16 mouse cellular contexts compared by ENCODE assay signal in the genomic region with DNA sequence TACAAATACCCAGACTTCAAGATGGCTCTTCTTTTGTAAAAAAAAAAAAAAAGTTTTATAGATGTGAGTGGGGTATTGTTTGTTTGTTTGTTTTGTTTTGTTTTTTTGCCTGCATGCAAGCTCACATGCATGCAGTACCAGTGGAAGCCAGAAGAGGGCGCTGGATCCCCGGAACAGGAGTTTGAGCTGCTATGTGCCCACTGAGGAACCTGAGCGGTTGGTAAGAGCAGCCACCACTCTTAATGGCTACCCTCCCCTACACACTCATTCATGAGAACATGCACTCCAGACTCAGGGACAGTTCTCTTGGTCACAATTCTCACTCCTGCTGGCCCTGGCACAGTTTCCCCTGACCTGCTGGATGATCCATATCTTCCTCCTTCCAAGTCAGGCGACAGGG. TPM values are rescaled to one million over a fixed set of nuclear protein-coding genes. Genes with fewer than 3 reads are reported as not detected.
A peak's percentile ranks its signal among the peaks of the same experiment; 100 is the strongest.
DNase-seq lines count a peak whose midpoint lies in the region; ATAC-seq and TF ChIP-seq lines count a peak whose summit lies in the region.
"Had no signal": no experiment of that assay in that cellular context is flagged by ENCODE, and none has a peak within 500 bp of the region (broad histone marks: within the 10 kb centered on the region; RNA-seq: fewer than 3 reads in every experiment).

No protein-coding gene starts in this region.

- 0 out of 2 replicates have a peak, but pooled peaks have one; percentile 12 for TF ChIP-seq CTCF in heart, postnatal 0 days (IDR thresholded peaks at IDR 0.05; ENCODE audit: low read depth)
- TF ChIP-seq CTCF in midbrain, postnatal 0 days (IDR thresholded peaks at IDR 0.05) = peak; percentile 78
- peak; percentile 54; the same call in 1 of the 2 replicates for TF ChIP-seq CTCF in G1E (IDR thresholded peaks at IDR 0.05; ENCODE audit: low read depth, low read length)

- H3K9ac ChIP-seq in heart, postnatal 0 days (replicated peaks; ENCODE audit: low read depth, low read length) = no peak overlapping the region
- no peak overlapping the region for H3K9ac ChIP-seq in midbrain, postnatal 0 days (replicated peaks; ENCODE audit: low read length, poor library complexity, severe bottlenecking)
- H3K9ac ChIP-seq in midbrain, embryonic 15.5 days = no peak overlapping the region
- H3K9ac ChIP-seq: heart, embryonic 13.5 days; hindbrain, embryonic 15.5 days had no signal

- H3K36me3 ChIP-seq in heart, postnatal 0 days (replicated peaks; ENCODE audit: control insufficient read depth, insufficient read depth, low read length) = no peaks in the 10 kb centered on the region
- H3K36me3 ChIP-seq in heart, embryonic 10.5 days = 0 out of 2 replicates have a peak, but pooled peaks cover 8% of the 10 kb centered on the region
- H3K36me3 ChIP-seq in midbrain, postnatal 0 days (ENCODE audit: insufficient read depth, low read length) = peaks cover 16% of the 10 kb centered on the region
- peaks cover 27% of the 10 kb centered on the region for H3K36me3 ChIP-seq in midbrain, embryonic 15.5 days (replicated peaks)
- no peaks in the 10 kb centered on the region for H3K36me3 ChIP-seq in G1E (replicated peaks)
- H3K36me3 ChIP-seq: heart, embryonic 13.5 days had no signal

- H3K27ac ChIP-seq in heart, postnatal 0 days (ENCODE audit: low read depth) = no peak overlapping the region
- H3K27ac ChIP-seq in heart, embryonic 10.5 days = no peak overlapping the region
- H3K27ac ChIP-seq in midbrain, postnatal 0 days (ENCODE audit: low read depth, low read length) = no peak overlapping the region
- no peak overlapping the region for H3K27ac ChIP-seq in midbrain, embryonic 15.5 days
- H3K27ac ChIP-seq: heart, embryonic 13.5 days had no signal

- no peak overlapping the region for H3K4me3 ChIP-seq in heart, postnatal 0 days (ENCODE audit: low read depth, low read length)
- H3K4me3 ChIP-seq in heart, embryonic 10.5 days = no peak overlapping the region
- H3K4me3 ChIP-seq in midbrain, postnatal 0 days (ENCODE audit: low read depth, low read length) = no peak overlapping the region
- no peak overlapping the region for H3K4me3 ChIP-seq in midbrain, embryonic 15.5 days
- no peak overlapping the region for H3K4me3 ChIP-seq in G1E (ENCODE audit: low read depth, low read length)
- H3K4me3 ChIP-seq: heart, embryonic 13.5 days; hindbrain, embryonic 15.5 days had no signal

- no peaks in the 10 kb centered on the region for H3K4me1 ChIP-seq in heart, postnatal 0 days (ENCODE audit: control insufficient read depth, insufficient read depth)
- H3K4me1 ChIP-seq in heart, embryonic 10.5 days = no peaks in the 10 kb centered on the region
- no peaks in the 10 kb centered on the region for H3K4me1 ChIP-seq in midbrain, postnatal 0 days (ENCODE audit: insufficient read depth, low read length)
- H3K4me1 ChIP-seq in midbrain, embryonic 15.5 days = no peaks in the 10 kb centered on the region
- peaks cover 14% of the 10 kb centered on the region for H3K4me1 ChIP-seq in G1E (ENCODE audit: insufficient read depth, low read depth, low read length)
- H3K4me1 ChIP-seq: hindbrain, embryonic 15.5 days had no signal

- 0 out of 2 replicates have a peak, but pooled peaks cover 9% of the 10 kb centered on the region for H3K27me3 ChIP-seq in heart, postnatal 0 days (ENCODE audit: control insufficient read depth, insufficient read depth, low read length)
- peaks cover 15% of the 10 kb centered on the region; the same call in 1 of the 2 replicates for H3K27me3 ChIP-seq in heart, embryonic 10.5 days (ENCODE audit: insufficient read depth, poor library complexity, severe bottlenecking)
- no peaks in the 10 kb centered on the region for H3K27me3 ChIP-seq in midbrain, postnatal 0 days (ENCODE audit: insufficient read depth, low read length)
- no peaks in the 10 kb centered on the region for H3K27me3 ChIP-seq in midbrain, embryonic 15.5 days (replicated peaks)
- H3K27me3 ChIP-seq in G1E (ENCODE audit: insufficient read depth, low read length) = no peaks in the 10 kb centered on the region; the same call in 1 of the 2 replicates
- H3K27me3 ChIP-seq: hindbrain, embryonic 15.5 days had no signal

- no peak for ATAC-seq in heart, postnatal 0 days (ENCODE audit: insufficient read depth, low read depth)
- ATAC-seq in midbrain, postnatal 0 days (ENCODE audit: low FRiP score) = no peak
- ATAC-seq in midbrain, embryonic 15.5 days (replicated peaks) = no peak
- ATAC-seq in G1E (ENCODE audit: extremely low read depth, insufficient number of reproducible peaks, low FRiP score, poor library complexity, severe bottlenecking) = no peak
- ATAC-seq: midbrain, embryonic 16.5 days had no signal

- H3K9me3 ChIP-seq in heart, postnatal 0 days (replicated peaks; ENCODE audit: control insufficient read depth, low read length) = no peaks in the 10 kb centered on the region
- H3K9me3 ChIP-seq in heart, embryonic 10.5 days = no peaks in the 10 kb centered on the region
- no peaks in the 10 kb centered on the region for H3K9me3 ChIP-seq in midbrain, postnatal 0 days (ENCODE audit: low read length)
- no peaks in the 10 kb centered on the region for H3K9me3 ChIP-seq in midbrain, embryonic 15.5 days
- H3K9me3 ChIP-seq in G1E (replicated peaks) = peaks cover 4% of the 10 kb centered on the region
- H3K9me3 ChIP-seq: hindbrain, embryonic 15.5 days had no signal

- no peak for TF ChIP-seq EP300 in heart, postnatal 0 days (IDR thresholded peaks at IDR 0.05; ENCODE audit: low read depth)

- WGBS in heart, postnatal 0 days = 58% methylated on average over 4 of the region's 4 CpGs
- 66% methylated on average over 4 of the region's 4 CpGs for WGBS in heart, embryonic 10.5 days
- WGBS in midbrain, postnatal 0 days = 71% methylated on average over 4 of the region's 4 CpGs
- WGBS in midbrain, embryonic 15.5 days = 72% methylated on average over 4 of the region's 4 CpGs

- H3K4me2 ChIP-seq in heart, postnatal 0 days (ENCODE audit: low read depth, low read length) = no peak overlapping the region
- H3K4me2 ChIP-seq in midbrain, postnatal 0 days (ENCODE audit: low read depth, low read length, poor library complexity, severe bottlenecking) = no peak overlapping the region
- H3K4me2 ChIP-seq in midbrain, embryonic 15.5 days = no peak overlapping the region
- H3K4me2 ChIP-seq: heart, embryonic 13.5 days; hindbrain, embryonic 15.5 days had no signal

- DNase-seq in heart, postnatal 0 days (ENCODE audit: low spot score) = no peak
- no peak for DNase-seq in heart, embryonic 10.5 days (ENCODE audit: low spot score)
- no peak for DNase-seq in midbrain, postnatal 0 days (ENCODE audit: low spot score)
- no peak for DNase-seq in G1E (ENCODE audit: low spot score)
- peak; percentile 16 for DNase-seq in induced T-regulatory cell, adult 2 months (ENCODE audit: low read depth)
- no peak for DNase-seq in left cerebral cortex, adult 11 months (ENCODE audit: low spot score)
- no peak for DNase-seq in spleen, postnatal 36 days (ENCODE audit: low spot score in 2 of 2)
- DNase-seq: adrenal gland, adult 8-10 months; cerebellum, adult 9-10 months had no signal

RNA-seq across cellular contexts. Expression of gene Lactbl1, which starts 43.6 kb away (rescaled TPM):
- total RNA-seq in heart, postnatal 0 days (2014; rRNA removed; ENCODE audit: low replicate concordance) = not detected in 2 replicates
- not detected in 2 replicates for polyA plus RNA-seq in heart, postnatal 0 days (2015; fragmentation: Nextera tagmentation; extraction: Ambion mirVana)
- not detected in 2 replicates for polyA plus RNA-seq in heart, embryonic 10.5 days (2016; fragmentation: Nextera tagmentation; extraction: Ambion mirVana)
- total RNA-seq in midbrain, postnatal 0 days (2014; rRNA removed) = 0.93 TPM in 1 of 2 replicates, not detected in the other
- polyA plus RNA-seq in midbrain, postnatal 0 days (2015; fragmentation: Nextera tagmentation; extraction: Ambion mirVana) = 0.09 TPM in 1 of 2 replicates, not detected in the other
- polyA plus RNA-seq in midbrain, embryonic 15.5 days (2015; fragmentation: Nextera tagmentation; extraction: Ambion mirVana) = 0.10 and 0.11 TPM in 2 replicates
- not detected in 2 replicates for total RNA-seq in G1E (2014; fragmentation: Nextera tagmentation)
- not detected in 2 replicates for total RNA-seq in G1E (2017)
- polyA plus RNA-seq in G1E (2012) = 0.02 and 0.04 TPM in 2 replicates
- total RNA-seq: adrenal gland, adult 8-10 months; neutrophil, adult 5-6 weeks had no signal
- polyA plus RNA-seq: heart, embryonic 13.5 days; lung, embryonic 16.5 days had no signal

RNA-seq across cellular contexts. Expression of gene Tex46, which starts 55.8 kb away (rescaled TPM):
- total RNA-seq in heart, postnatal 0 days (2014; rRNA removed; ENCODE audit: low replicate concordance) = not detected in 2 replicates
- polyA plus RNA-seq in heart, postnatal 0 days (2015; fragmentation: Nextera tagmentation; extraction: Ambion mirVana) = not detected in 2 replicates
- not detected in 2 replicates for polyA plus RNA-seq in heart, embryonic 10.5 days (2016; fragmentation: Nextera tagmentation; extraction: Ambion mirVana)
- not detected in 2 replicates for total RNA-seq in midbrain, postnatal 0 days (2014; rRNA removed)
- polyA plus RNA-seq in midbrain, postnatal 0 days (2015; fragmentation: Nextera tagmentation; extraction: Ambion mirVana) = not detected in 2 replicates
- polyA plus RNA-seq in midbrain, embryonic 15.5 days (2015; fragmentation: Nextera tagmentation; extraction: Ambion mirVana) = not detected in 2 replicates
- total RNA-seq in G1E (2014; fragmentation: Nextera tagmentation) (not detected in 2 replicates), G1E (2017) (not detected in 2 replicates)
- not detected in 2 replicates for polyA plus RNA-seq in G1E (2012)
- total RNA-seq: adrenal gland, adult 8-10 months; left cerebral cortex, postnatal 14 days; neutrophil, adult 5-6 weeks had no signal
- polyA plus RNA-seq: heart, embryonic 13.5 days; hindbrain, embryonic 15.5 days; lung, embryonic 16.5 days; midbrain, embryonic 16.5 days had no signal

Comparison
In these comparisons a context has a peak if more than half of its experiments do, and no peak if none do; other contexts are left out.
1. CTCF ChIP-seq: peak in every context shown above with its lines; median percentile 78 in midbrain, postnatal 0 days; 54 in G1E; 12 in heart, postnatal 0 days.